Mouse (Mus musculus): ENCODE data around the gene Hnrnpab.

DNA sequence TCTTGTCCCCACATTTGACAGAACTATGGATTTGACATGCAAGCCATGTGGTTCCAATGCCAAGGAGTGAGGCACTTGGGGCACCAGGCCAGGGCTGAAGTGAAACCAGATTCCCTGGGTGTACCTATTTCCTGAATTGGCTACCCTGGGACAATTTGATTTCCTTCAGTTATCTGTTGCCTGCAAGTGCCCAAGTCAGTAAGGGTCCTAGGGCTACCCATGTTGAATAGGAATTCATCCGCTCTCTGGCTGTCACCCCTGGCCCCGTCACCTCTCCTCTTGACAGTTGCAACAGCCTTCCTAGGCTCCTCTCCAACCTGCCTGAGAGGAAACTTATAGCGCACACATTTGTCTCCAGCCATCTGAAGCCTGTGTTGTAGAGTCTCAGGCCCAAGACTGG lies 48.2 kb upstream of the Hnrnpab start:
- no peak for TF ChIP-seq POLR2A (IDR thresholded peaks at IDR 0.05; ENCODE audit: low read depth, low read length)
- TF ChIP-seq CTCF (IDR thresholded peaks at IDR 0.05; ENCODE audit: extremely low read depth, insufficient read depth, insufficient read length, insufficient replicate concordance), result no peak

Measured in spleen, adult 2 months (tissue).